Mouse (Mus musculus) lung, postnatal 0 days (tissue): ENCODE data around the gene Tsr2.

ENCODE experiments used
- CTCF ChIP-seq: IDR thresholded peaks from 2 replicates; pipeline ENCODE4 v1.5.1; 2016; ENCODE audit warnings: antibody characterized with exemption, mild to moderate bottlenecking
- EP300 ChIP-seq: IDR thresholded peaks from 2 replicates; pipeline ENCODE4 v1.6.1; 2016; ENCODE audit warnings: antibody characterized with exemption, mild to moderate bottlenecking, control low read depth

- TF ChIP-seq CTCF, result no peak
- TF ChIP-seq EP300, result no peak
Observed at GRCm38 (mm10) chrX:151076007-151076406, 20.3 kb downstream of the Tsr2 start.
